Mouse (Mus musculus): ENCODE data around the gene Polr1d. TPM values are rescaled to one million over a fixed set of nuclear protein-coding genes. Genes with fewer than 3 reads are reported as not detected.

Gene Polr1d
- polyA plus RNA-seq, 1 experiment: 36.8 TPM

DNA sequence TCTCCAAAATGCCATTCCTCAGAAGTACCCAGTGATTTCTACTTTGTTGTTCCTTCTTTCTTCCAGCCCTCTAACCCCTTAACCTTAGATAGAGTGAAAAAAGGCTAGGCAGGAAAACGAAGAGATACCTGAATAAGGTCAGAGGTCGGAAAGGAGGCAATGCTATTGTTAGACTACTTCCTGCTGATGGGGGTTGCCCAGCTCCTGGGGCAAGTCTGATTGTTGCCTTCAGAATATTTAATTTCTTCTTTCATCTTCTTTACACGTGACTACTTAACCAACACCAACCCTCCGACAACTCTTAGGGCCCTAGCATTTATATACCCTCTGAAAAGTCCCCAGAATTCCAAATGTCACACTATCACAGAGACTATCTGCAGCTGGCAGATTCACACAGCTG is 10.7 kb upstream of the Polr1d start:
- WGBS: 50% methylated on average over 4 of the region's 4 CpGs
- peaks cover 41% of the 10 kb centered on the region for H3K4me1 ChIP-seq (ENCODE audit: control insufficient read depth, insufficient read depth, low read length)
- no peak for TF ChIP-seq CTCF (IDR thresholded peaks at IDR 0.05; ENCODE audit: insufficient read depth, low read length)
- TF ChIP-seq POLR2A (IDR thresholded peaks at IDR 0.05; ENCODE audit: borderline replicate concordance, extremely low read depth, low read depth, low read length): no peak

DNA sequence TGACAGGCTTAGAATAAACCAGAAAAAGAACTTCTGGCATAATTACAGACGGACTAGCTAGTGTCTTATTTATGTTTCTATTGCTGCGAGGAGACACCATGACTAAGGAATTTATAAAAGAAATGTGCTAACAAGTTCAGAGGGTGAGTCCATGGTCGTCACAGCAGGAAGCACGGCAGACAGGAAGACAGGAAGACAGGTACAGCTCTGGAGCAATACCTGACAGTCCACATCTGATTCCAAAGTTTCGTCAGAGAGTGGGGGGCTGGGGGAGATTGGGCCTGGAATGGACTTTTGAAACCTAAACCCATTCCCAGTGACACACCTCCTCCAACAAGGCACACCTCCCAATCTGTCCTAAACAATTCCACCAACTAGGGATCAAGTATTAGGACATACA is 9.9 kb upstream of the Polr1d start:
- 52% methylated on average over 5 of the region's 5 CpGs for WGBS
- Histone ChIP-seq H3K4me3 (replicated peaks; ENCODE audit: extremely low read depth, low read depth, low read length) (no peak overlapping the region), H3K4me1 (ENCODE audit: control insufficient read depth, insufficient read depth, low read length) (peaks cover 45% of the 10 kb centered on the region)
- no peak for DNase-seq
- TF ChIP-seq POLR2A (IDR thresholded peaks at IDR 0.05; ENCODE audit: borderline replicate concordance, extremely low read depth, low read depth, low read length) (no peak), CTCF (IDR thresholded peaks at IDR 0.05; ENCODE audit: insufficient read depth, low read length) (no peak)

More for the DNA sequence above, 10.7 kb upstream of the Polr1d start:
- H3K4me3 ChIP-seq (replicated peaks; ENCODE audit: extremely low read depth, low read depth, low read length): no peak overlapping the region
- no peak for DNase-seq

DNA sequence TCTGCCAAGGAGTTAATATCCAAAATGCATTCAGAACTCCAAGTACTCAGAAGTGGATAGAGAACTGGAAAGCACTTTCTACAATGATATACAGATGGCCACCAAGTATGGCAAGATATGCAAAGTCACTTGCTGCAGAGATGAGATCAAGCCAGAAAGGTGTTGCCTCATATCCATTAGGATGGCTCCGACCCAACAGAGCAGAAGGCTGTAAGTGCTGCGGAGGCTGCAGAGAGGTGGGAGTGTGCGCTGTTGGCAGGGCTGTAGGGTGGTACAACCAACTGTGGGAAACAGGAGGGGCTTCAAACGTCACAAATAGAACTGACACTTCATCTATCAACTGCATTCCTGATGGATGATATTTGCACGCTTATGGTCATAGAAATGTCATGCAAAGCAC is 8.0 kb upstream of the Polr1d start:
- 46% methylated on average over 5 of the region's 5 CpGs for WGBS
- no peak for DNase-seq

DNA sequence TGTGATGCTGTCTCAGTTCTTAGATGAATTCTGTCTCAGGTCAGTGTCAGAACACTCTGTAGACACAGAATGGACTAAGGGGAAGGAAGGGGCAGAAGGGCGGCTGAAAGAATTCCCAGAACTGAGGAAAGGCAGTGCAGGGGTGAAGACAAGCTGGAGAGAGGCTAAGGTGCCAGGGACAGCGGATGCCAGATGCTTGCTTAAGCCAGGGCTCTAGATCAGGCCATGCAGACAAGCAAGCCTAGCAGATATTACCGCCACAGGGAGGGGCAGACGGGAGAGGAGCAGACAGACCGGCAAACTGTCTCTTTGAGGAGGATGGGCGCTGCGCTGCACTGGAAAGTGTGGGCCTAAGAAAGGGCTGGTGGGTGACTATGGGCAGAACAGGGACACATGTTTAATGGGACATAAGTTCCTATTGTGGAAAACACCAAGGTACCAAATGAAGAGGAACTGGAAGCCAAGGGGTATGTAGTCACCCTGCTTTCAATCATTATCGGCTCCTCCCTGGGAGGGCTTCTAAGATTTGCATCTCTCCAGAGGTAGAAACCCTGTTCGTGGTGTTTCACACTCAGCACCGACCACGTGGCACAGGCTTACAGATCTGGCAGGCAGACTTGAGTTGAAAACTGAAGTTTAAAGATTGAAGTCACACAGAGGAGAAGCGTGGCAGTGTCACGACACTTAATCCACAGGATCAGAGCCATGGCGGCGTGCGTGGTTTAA is 5.9 kb upstream of the Polr1d start:
- TF ChIP-seq POLR2A (IDR thresholded peaks at IDR 0.05; ENCODE audit: borderline replicate concordance, extremely low read depth, low read depth, low read length) (no peak), CTCF (IDR thresholded peaks at IDR 0.05; ENCODE audit: insufficient read depth, low read length) (no peak)
- peaks cover 43% of the 10 kb centered on the region for H3K4me1 ChIP-seq (ENCODE audit: control insufficient read depth, insufficient read depth, low read length)
- no peak overlapping the region for H3K4me3 ChIP-seq (replicated peaks; ENCODE audit: extremely low read depth, low read depth, low read length)
- peak; percentile 17 for DNase-seq
- 63% methylated on average over 16 of the region's 16 CpGs for WGBS

More for the DNA sequence above, 8.0 kb upstream of the Polr1d start:
- Histone ChIP-seq H3K4me3 (replicated peaks; ENCODE audit: extremely low read depth, low read depth, low read length) (no peak overlapping the region), H3K4me1 (ENCODE audit: control insufficient read depth, insufficient read depth, low read length) (peaks cover 44% of the 10 kb centered on the region)
- TF ChIP-seq POLR2A (IDR thresholded peaks at IDR 0.05; ENCODE audit: borderline replicate concordance, extremely low read depth, low read depth, low read length) (no peak), CTCF (IDR thresholded peaks at IDR 0.05; ENCODE audit: insufficient read depth, low read length) (no peak)

DNA sequence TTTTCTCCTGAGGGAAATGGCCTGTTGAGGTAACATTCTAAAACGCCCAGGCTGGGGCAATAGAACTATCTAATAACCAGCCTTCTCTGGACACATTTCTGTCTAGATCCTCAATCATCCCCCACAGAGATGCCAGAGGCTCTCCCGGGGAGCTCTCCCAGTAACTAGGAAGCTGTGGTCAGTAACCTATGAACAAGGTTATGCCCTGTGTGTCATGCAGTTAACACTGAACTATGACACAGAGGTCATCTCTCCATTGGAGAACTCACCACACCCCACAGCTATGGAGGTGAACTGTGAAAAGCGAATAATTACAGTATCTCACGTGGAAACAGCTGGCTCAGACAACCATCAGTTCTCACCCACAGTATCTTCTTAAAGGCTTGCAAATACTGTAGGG is 5.0 kb upstream of the Polr1d start:
- no peak for DNase-seq
- TF ChIP-seq CTCF (IDR thresholded peaks at IDR 0.05; ENCODE audit: insufficient read depth, low read length) (no peak), POLR2A (IDR thresholded peaks at IDR 0.05; ENCODE audit: borderline replicate concordance, extremely low read depth, low read depth, low read length) (no peak)
- Histone ChIP-seq H3K4me1 (ENCODE audit: control insufficient read depth, insufficient read depth, low read length) (peaks cover 43% of the 10 kb centered on the region), H3K4me3 (replicated peaks; ENCODE audit: extremely low read depth, low read depth, low read length) (no peak overlapping the region)
- WGBS: 57% methylated on average over 4 of the region's 4 CpGs

DNA sequence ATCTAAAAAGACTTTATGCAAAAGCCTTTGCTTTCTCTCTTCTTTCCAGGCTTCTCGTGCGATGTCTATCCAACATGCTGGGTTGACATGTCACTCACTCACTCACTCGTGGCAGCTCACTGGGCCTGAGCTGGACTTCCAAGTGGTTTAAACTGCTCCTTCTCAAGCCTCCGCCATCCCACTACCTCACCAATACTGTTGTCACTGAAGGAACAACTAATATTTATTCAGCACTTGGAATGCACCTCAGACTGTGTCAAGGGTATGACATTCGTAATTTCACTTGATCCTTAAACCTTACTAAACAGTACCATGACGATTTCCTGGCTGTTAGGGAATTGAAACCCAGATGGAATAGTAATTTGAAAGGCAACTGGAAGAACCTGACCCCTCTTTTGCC is 3.0 kb upstream of the Polr1d start:
- no peak for DNase-seq
- no peak overlapping the region for H3K4me3 ChIP-seq (replicated peaks; ENCODE audit: extremely low read depth, low read depth, low read length)
- no peak for TF ChIP-seq CTCF (IDR thresholded peaks at IDR 0.05; ENCODE audit: insufficient read depth, low read length)
- TF ChIP-seq POLR2A (IDR thresholded peaks at IDR 0.05; ENCODE audit: borderline replicate concordance, extremely low read depth, low read depth, low read length): no peak
- 49% methylated on average over 6 of the region's 6 CpGs for WGBS
- peaks cover 43% of the 10 kb centered on the region for H3K4me1 ChIP-seq (ENCODE audit: control insufficient read depth, insufficient read depth, low read length)

DNA sequence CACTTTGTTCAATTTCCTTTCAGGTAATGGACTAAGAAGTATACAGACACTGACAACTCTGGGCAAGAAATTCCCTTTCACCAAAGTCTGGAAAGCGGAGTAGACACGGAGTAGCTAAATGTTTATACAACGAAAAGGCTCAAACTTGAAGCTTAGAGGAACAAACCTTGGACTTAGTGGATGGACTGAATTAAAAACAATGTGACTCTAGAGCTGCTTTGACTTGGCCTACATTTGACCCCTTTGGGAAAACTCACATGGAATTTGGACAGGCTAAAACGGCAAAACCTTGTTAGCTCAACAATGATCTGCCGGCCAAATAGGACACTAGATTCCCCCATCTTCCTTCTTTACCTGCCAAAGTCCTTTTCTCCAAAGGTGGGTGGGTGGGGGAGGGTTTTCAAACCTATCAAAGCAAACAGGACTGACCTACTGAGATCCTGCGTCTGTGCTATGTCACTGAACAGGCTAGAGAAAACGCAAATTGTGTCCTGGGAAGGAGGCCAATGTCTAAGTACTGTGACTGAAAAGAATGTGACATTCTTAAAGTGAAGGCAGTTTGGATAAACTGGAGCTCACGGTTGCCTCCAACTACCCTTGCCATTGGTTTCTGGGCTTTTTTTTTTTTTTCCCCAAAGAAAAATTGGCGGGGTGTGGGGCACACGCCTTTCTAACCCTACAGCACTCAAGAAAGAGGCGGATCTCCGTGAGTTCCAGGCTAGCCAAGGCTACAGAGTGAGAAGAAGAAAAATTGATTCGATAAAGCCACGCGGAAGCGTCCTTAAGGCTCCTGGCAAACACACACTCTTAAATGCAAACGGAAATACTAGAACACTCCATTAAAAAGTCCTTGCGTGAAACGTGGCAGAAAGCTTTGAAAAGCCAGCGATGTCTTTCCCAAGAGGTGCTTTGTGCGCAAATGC is 1.5 kb upstream of the Polr1d start:
- Histone ChIP-seq H3K4me1 (ENCODE audit: control insufficient read depth, insufficient read depth, low read length) (peaks cover 33% of the 10 kb centered on the region), H3K4me3 (replicated peaks; ENCODE audit: extremely low read depth, low read depth, low read length) (peak overlapping the region; percentile 80)
- WGBS: 6% methylated on average over 21 of the region's 21 CpGs
- DNase-seq: peak; percentile 34
- TF ChIP-seq POLR2A (IDR thresholded peaks at IDR 0.05; ENCODE audit: borderline replicate concordance, extremely low read depth, low read depth, low read length): no peak
- no peak for TF ChIP-seq CTCF (IDR thresholded peaks at IDR 0.05; ENCODE audit: insufficient read depth, low read length)

DNA sequence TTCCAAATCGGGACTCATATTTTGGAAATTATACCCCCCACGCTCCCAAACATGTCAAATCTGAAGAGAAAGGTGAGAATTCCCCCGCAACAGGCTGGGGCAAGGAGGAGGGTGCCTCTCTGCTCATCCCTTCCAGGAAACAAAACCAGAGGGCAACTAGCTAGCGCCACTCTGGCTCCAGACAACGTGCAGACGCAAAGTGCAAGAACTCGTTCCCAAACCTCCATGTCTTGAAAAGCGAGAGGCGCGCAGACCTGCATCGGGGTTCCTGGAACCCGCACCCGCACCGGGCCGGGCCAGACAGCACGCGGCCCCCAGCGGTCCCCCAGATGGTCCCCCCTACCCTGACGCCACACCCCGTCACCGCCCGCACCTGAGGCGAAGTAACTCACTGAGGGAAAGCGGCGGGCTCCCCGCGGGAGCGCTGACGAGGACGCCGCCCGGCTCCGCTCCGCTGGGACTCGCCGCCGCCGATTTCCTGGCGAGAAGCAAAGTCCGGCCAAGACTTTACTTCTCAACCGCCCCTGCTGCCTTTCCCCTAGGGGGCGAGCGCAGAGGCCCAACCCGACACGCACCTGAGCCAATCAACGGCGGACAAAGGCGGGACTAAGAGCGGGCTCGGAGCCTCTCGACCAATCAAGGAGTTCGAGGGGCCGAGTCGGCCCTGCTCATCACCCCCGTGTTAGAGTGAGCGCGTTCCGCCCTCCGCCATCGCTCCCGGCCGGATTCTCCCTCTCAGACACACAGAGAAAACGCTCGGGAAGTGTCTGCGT is 638 bp upstream of the Polr1d start, which contains the start of gene Lnx2:
TSS of gene Lnx2 (minus strand) at position 561 of the 773 bp plus-strand sequence.
- peaks cover 26% of the 10 kb centered on the region for H3K4me1 ChIP-seq (ENCODE audit: control insufficient read depth, insufficient read depth, low read length)
- TF ChIP-seq CTCF (IDR thresholded peaks at IDR 0.05; ENCODE audit: insufficient read depth, low read length) (peak; percentile 37; the same call in 1 of the 2 replicates), POLR2A (IDR thresholded peaks at IDR 0.05; ENCODE audit: borderline replicate concordance, extremely low read depth, low read depth, low read length) (peak; percentile 56)
- peak within 1 kb of the TSS; percentile 81 for H3K4me3 ChIP-seq (replicated peaks; ENCODE audit: extremely low read depth, low read depth, low read length)
- WGBS: under 1% methylated on average over 65 of the region's 65 CpGs
- DNase-seq: peak; percentile 98
